Mouse (Mus musculus) urinary bladder, adult 18-20 months (tissue): Measurements from ENCODE around the gene Lyst.
"Not testable (repeated sequence)": the region's sequence is repeated elsewhere in the genome, so short reads cannot be mapped to it uniquely, and the experiment has no call there.

ENCODE experiments used
- DNase-seq, 2 experiments: peaks; one replicate each; pipeline ENCODE4 v3.0.0; 2022; ENCODE audit warnings: low spot score in 2 of 2, mixed read lengths in 2 of 2

The Lyst gene

GRCm38 (mm10) chr13:13781026-13781425 is 190.8 kb downstream of the Lyst start:
- no peak for DNase-seq

GRCm38 (mm10) chr13:13783296-13783695 is 193.1 kb downstream of the Lyst start:
- no peak for DNase-seq

GRCm38 (mm10) chr13:13783894-13784419 is 193.8 kb downstream of the Lyst start, which contains the start of gene Gng4:
Gene Gng4 (plus strand): TSS chr13:13784059.
- DNase-seq, result peak; percentile 15 to 24

- peak in 1 of 2 experiments; percentile 14 for DNase-seq
Measured at GRCm38 (mm10) chr13:13784420-13784936, 194.3 kb downstream of the Lyst start.

GRCm38 (mm10) chr13:13784981-13785783 is 195.0 kb downstream of the Lyst start:
- DNase-seq, result peak in 1 of 2 experiments; percentile 4

GRCm38 (mm10) chr13:13786971-13787370 is 196.8 kb downstream of the Lyst start:
- no peak for DNase-seq

GRCm38 (mm10) chr13:13788070-13788469 is 197.9 kb downstream of the Lyst start:
- DNase-seq, result no peak

GRCm38 (mm10) chr13:13791981-13792380 is 201.8 kb downstream of the Lyst start:
- no peak for DNase-seq

- DNase-seq, result no peak
Measured at GRCm38 (mm10) chr13:13795166-13795832, 205.1 kb downstream of the Lyst start.

GRCm38 (mm10) chr13:13796082-13796481 is 205.9 kb downstream of the Lyst start:
- no peak for DNase-seq

GRCm38 (mm10) chr13:13797816-13798215 is 207.6 kb downstream of the Lyst start:
- DNase-seq, result not testable (repeated sequence)

GRCm38 (mm10) chr13:13798775-13799174 is 208.6 kb downstream of the Lyst start:
- no peak for DNase-seq

GRCm38 (mm10) chr13:13808337-13809132 is 218.3 kb downstream of the Lyst start:
- DNase-seq, result no peak

- no peak for DNase-seq
Measured at GRCm38 (mm10) chr13:13810885-13811284, 220.7 kb downstream of the Lyst start.

- no peak for DNase-seq
Measured at GRCm38 (mm10) chr13:13818696-13819095, 228.5 kb downstream of the Lyst start.

- DNase-seq, result no peak
Measured at GRCm38 (mm10) chr13:13820234-13821123, 230.3 kb downstream of the Lyst start.

- DNase-seq, result no peak
Measured at GRCm38 (mm10) chr13:13824946-13825345, 234.7 kb downstream of the Lyst start.

- no peak for DNase-seq
Measured at GRCm38 (mm10) chr13:13826533-13826932, 236.3 kb downstream of the Lyst start.

- no peak for DNase-seq
Measured at GRCm38 (mm10) chr13:13828125-13828524, 237.9 kb downstream of the Lyst start.
